Mouse (Mus musculus) thymus, postnatal 0 days (tissue): Measurements from ENCODE around the gene Kif24. TPM values are rescaled to one million over a fixed set of nuclear protein-coding genes. Genes with fewer than 3 reads are reported as not detected.

Source experiments
- DNase-seq: peaks from one replicate; pipeline ENCODE4 v3.0.0-alpha.2; 2015; ENCODE audit warnings: low spot score
- polyA plus RNA-seq: library from polyadenylated mRNA; unstranded; fragments of >200 nt; fragmentation: Nextera tagmentation; extraction: Ambion mirVana; gene quantifications from 2 replicates; pipeline ENCODE4 v1.2.1, GENCODE M21; 2015

Kif24 gene
- polyA plus RNA-seq, 1 experiment from 2014 or later = 5.9 TPM

DNA sequence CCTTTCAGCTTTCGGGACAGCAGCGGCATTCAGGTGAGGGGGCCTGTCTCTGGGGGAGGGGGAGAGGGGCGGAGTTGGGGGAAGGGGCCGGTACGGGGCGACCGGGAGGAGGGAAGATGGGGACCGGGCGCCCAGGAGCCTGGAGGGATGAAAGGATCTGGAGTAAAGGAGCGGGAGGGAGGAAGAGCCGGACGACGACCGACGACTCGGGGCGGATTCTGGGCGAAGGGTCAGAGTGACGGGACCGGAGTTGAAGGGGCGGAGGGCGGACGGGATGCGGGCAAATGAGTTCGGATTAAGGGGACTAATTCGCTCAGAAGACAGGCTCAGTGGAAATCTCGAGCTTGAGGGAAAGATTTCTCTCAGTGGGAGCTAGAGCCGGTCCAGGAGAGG lies 115.5 kb downstream of the Kif24 start:
- DNase-seq = no peak

DNA sequence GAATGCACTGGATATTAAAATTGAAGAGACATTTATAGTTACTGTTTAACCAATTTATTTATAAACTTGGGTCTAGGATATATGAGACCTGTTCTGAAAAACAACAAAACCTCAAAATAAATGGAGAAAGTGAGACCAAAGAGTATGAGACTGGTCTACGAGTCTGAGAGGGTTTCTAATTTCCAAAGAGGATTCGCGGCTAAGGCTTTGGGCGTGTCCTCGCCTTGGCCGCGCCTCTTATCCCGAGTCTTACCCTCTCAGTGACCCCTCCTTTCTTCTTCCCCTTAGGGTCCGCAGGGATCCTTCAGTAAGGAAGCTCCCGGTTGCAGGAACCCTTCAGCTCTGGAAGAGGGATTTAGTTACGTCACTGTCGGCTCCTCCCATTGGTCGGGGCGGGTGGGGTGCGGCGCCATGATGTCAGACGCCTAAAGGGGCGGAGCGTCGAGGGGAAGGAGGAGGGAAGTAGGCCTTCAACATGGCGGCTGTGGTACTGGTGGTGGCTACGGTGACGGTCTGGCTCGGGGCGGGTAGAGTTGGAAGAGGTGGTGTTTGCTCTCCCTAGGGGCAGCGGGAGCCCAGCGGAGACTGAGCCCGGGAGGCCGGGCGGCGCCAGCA lies 116.0 kb downstream of the Kif24 start, which contains the start of gene Ubap1:
TSS of gene Ubap1 (plus strand) at position 413 of the 615 bp plus-strand sequence.
- peak; percentile 92 for DNase-seq

DNA sequence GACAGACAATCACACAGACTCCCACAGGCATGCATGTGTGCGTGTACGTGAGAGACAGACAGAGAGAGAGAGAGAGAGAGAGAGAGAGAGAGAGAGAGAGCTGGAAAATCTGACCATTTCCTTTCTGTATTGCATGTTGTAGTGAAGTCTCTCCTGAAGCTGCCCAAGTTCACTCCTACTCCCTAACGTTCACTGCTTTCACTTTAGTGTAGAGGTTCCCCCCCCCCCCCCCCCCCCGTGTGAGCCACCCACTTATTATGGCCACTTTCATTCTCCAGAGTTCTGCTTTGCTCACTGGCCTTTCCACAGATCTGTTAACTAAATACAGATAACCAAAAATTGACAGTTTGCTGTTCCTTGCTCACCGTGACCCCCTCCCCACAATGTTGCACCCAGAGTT lies 116.8 kb downstream of the Kif24 start:
- DNase-seq = no peak

DNA sequence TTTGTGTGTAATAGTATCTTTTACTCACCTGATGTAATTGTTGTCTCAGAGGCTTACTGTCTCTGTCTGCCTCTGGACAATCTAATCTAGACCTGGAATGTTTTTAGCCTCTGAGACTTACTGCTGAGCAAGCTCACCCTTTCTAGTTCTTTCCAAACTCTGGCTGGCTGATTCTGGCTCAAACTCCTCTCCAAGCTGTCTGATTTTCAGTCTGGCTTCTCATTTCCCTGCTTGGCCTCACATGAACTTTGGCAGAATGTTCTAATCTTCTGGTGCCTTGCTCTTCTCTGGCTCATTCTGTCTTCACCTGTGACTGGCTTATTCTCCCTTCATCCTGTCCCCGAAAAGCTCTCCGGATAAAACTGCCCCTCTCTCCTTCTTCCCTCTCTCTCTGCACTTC lies 118.7 kb downstream of the Kif24 start:
- no peak for DNase-seq

DNA sequence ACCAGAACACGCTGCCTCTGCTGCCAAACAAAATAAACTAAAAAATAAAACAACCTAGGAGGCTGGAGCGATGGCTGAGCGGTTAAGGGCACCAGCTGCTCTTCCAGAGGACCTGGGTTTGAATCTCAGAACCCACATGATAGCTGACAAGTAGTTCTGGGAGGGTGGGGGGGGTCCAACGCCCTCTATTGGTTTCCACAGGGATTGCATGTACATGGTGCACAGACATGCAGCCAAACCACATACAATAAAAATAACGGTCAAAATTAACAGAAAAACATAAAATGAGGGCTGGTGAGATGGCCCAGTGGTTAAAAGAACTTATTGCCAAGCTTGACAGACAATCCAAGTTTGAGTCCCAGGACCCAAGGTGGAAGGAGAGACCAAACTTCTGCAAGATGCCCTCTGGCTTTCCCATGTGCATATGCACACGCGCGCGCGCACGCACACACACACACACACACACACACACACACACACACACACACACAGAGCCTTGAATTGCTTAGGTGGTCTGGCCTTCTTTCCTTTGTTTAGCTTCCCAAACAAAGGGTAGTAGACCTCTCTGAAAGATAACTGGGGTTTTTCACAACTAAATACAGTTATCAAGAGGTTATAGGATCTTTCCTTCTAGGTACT lies 123.7 kb downstream of the Kif24 start:
- DNase-seq = no peak

Other genes with a start within 250 kb of the Kif24 start
- gene Ubap2, start 189.7 kb downstream of the Kif24 start, polyA plus RNA-seq = 32.1 and 37.7 TPM in 2 replicates
- 53.3 and 54.4 TPM in 2 replicates for gene Dcaf12, start 150.0 kb downstream of the Kif24 start, polyA plus RNA-seq
- gene Ubap1, start 115.9 kb downstream of the Kif24 start, polyA plus RNA-seq = 37.2 and 43.2 TPM in 2 replicates
- 28.5 and 31.0 TPM in 2 replicates for gene Nudt2, start 264 bp upstream of the Kif24 start, polyA plus RNA-seq
- 0.60 TPM in 2 replicates for gene AI464131, start 38.2 kb upstream of the Kif24 start, polyA plus RNA-seq
- gene 1110017D15Rik, start 52.4 kb upstream of the Kif24 start, polyA plus RNA-seq = 0.94 and 1.5 TPM in 2 replicates
- 1.6 and 2.7 TPM in 2 replicates for gene Fam219a, start 104.7 kb upstream of the Kif24 start, polyA plus RNA-seq
- 0.60 and 0.91 TPM in 2 replicates for gene Dnaic1, start 104.9 kb upstream of the Kif24 start, polyA plus RNA-seq
- 10.3 and 10.5 TPM in 2 replicates for gene Enho, start 175.4 kb upstream of the Kif24 start, polyA plus RNA-seq
- gene Cntfr, start 232.2 kb upstream of the Kif24 start, polyA plus RNA-seq = 0.26 and 0.43 TPM in 2 replicates
- gene Il11ra1, start 235.1 kb upstream of the Kif24 start, polyA plus RNA-seq = 35.8 and 39.3 TPM in 2 replicates
- gene Rpp25l, start 248.6 kb upstream of the Kif24 start, polyA plus RNA-seq = 68.3 and 75.1 TPM in 2 replicates